Mouse (Mus musculus): ENCODE measurements around the gene Srgap2. TPM values are rescaled to one million over a fixed set of nuclear protein-coding genes. Genes with fewer than 3 reads are reported as not detected.

Gene Srgap2
- polyA plus RNA-seq, 1 experiment from 2014 or later: 17.7 TPM

DNA sequence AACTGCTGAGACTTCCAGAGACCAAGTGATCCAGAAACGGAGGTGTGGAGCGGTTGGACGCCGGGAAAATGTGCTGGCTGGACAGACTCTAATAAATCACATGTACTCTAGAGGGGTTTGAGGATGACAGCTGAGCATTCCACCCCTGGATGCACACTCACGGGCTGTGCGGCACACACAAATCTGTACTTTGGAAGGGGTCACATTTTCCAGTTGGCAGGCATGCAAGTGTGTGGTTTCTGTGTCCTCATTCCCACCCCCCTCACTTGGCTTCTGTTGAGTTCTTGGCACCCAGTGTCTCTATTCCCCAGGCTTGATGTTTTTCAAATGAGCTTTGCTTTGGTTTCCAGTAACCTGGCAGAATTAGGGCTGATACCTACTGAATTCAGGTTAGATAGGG is 227.4 kb downstream of the Srgap2 start:
- Histone ChIP-seq H3K9ac (no peak overlapping the region), H3K4me3 (no peak overlapping the region), H3K36me3 (peaks cover 51% of the 10 kb centered on the region), H3K27ac (0 out of 2 replicates have a peak overlapping the region, but pooled peaks have one; percentile 2), H3K4me2 (no peak overlapping the region), H3K27me3 (no peaks in the 10 kb centered on the region), H3K9me3 (no peaks in the 10 kb centered on the region), H3K4me1 (replicated peaks) (peaks cover 12% of the 10 kb centered on the region; the same call in 1 of the 2 replicates)
- WGBS: 76% methylated on average over 6 of the region's 6 CpGs
- ATAC-seq (ENCODE audit: low FRiP score): no peak

- 0 out of 2 replicates have a peak overlapping the region, but pooled peaks have one; percentile 2 for H3K27ac ChIP-seq
- no peak overlapping the region for H3K4me2 ChIP-seq
- WGBS: 52% methylated on average over 3 of the region's 3 CpGs
- ATAC-seq (ENCODE audit: low FRiP score): no peak
- no peak overlapping the region for H3K9ac ChIP-seq
- no peaks in the 10 kb centered on the region for H3K27me3 ChIP-seq
- H3K9me3 ChIP-seq: no peaks in the 10 kb centered on the region
- H3K4me3 ChIP-seq: no peak overlapping the region
- H3K4me1 ChIP-seq (replicated peaks): peaks cover 12% of the 10 kb centered on the region; the same call in 1 of the 2 replicates
- H3K36me3 ChIP-seq: peaks cover 55% of the 10 kb centered on the region
Observed at GRCm38 (mm10) chr1:131299240-131299639, 227.9 kb downstream of the Srgap2 start.

GRCm38 (mm10) chr1:131298171-131298570 is 229.0 kb downstream of the Srgap2 start:
- H3K36me3 ChIP-seq: peaks cover 57% of the 10 kb centered on the region
- no peaks in the 10 kb centered on the region for H3K27me3 ChIP-seq
- H3K9ac ChIP-seq: no peak overlapping the region
- no peak overlapping the region for H3K27ac ChIP-seq
- no peak overlapping the region for H3K4me2 ChIP-seq
- peaks cover 12% of the 10 kb centered on the region; the same call in 1 of the 2 replicates for H3K4me1 ChIP-seq (replicated peaks)
- 84% methylated on average over 9 of the region's 9 CpGs for WGBS
- no peak overlapping the region for H3K4me3 ChIP-seq
- H3K9me3 ChIP-seq: no peaks in the 10 kb centered on the region
- no peak for ATAC-seq (ENCODE audit: low FRiP score)

- WGBS: 91% methylated on average over 7 of the region's 7 CpGs
Observed at GRCm38 (mm10) chr1:131296726-131297125, 230.4 kb downstream of the Srgap2 start.

GRCm38 (mm10) chr1:131295200-131295599 is 232.0 kb downstream of the Srgap2 start:
- H3K4me2 ChIP-seq: no peak overlapping the region
- H3K4me1 ChIP-seq (replicated peaks): peaks cover 12% of the 10 kb centered on the region; the same call in 1 of the 2 replicates
- H3K27me3 ChIP-seq: no peaks in the 10 kb centered on the region
- 67% methylated on average over 8 of the region's 8 CpGs for WGBS
- H3K4me3 ChIP-seq: no peak overlapping the region
- no peak for ATAC-seq (ENCODE audit: low FRiP score)
- H3K9me3 ChIP-seq: no peaks in the 10 kb centered on the region
- H3K36me3 ChIP-seq: peaks cover 71% of the 10 kb centered on the region
- H3K9ac ChIP-seq: no peak overlapping the region
- H3K27ac ChIP-seq: no peak overlapping the region

More at GRCm38 (mm10) chr1:131296726-131297125, 230.4 kb downstream of the Srgap2 start:
- Histone ChIP-seq H3K36me3 (peaks cover 72% of the 10 kb centered on the region), H3K4me1 (replicated peaks) (peaks cover 12% of the 10 kb centered on the region; the same call in 1 of the 2 replicates), H3K27ac (no peak overlapping the region), H3K9ac (no peak overlapping the region), H3K27me3 (no peaks in the 10 kb centered on the region), H3K4me2 (no peak overlapping the region), H3K9me3 (no peaks in the 10 kb centered on the region), H3K4me3 (no peak overlapping the region)
- no peak for ATAC-seq (ENCODE audit: low FRiP score)

GRCm38 (mm10) chr1:131293922-131294250 is 233.3 kb downstream of the Srgap2 start:
- Histone ChIP-seq H3K4me1 (replicated peaks) (peaks cover 6% of the 10 kb centered on the region; the same call in 1 of the 2 replicates), H3K36me3 (peaks cover 66% of the 10 kb centered on the region), H3K4me2 (no peak overlapping the region), H3K9ac (no peak overlapping the region), H3K27me3 (no peaks in the 10 kb centered on the region), H3K27ac (no peak overlapping the region), H3K9me3 (no peaks in the 10 kb centered on the region), H3K4me3 (no peak overlapping the region)
- ATAC-seq (ENCODE audit: low FRiP score): no peak
- WGBS: 90% methylated on average over 2 of the region's 2 CpGs

DNA sequence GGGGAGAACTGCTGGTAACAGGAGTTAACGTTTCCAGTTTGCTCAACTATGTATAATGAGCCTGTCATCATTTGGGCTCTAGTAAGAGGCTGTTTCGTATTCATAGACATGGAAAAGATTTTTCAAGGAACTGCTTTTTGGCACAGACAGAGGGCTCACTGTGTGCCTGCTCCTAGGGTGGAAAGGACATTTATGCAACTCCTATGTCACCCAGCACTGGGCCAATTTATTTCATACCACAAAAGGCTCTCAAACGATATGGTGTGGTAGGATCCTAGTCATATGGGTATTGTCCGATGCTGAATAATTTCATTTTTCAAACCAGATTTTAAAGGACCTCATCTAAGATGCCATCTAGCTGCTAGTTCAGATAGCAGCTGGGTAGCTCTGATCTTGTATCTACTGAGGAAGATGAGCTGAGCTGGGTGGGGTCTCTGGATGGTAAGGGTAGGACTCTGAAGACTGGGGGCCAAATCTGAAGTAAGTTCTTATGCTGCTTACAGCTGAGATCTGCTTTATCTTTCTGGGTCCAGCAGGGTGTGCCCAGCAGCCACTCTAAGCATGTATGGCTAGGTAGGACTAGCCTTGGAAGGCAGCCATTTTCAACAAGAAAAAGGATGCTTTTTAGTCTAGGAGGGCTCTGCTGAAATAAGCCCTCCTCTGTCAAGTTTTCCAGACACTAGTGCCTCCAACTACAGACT is 233.8 kb downstream of the Srgap2 start:
- no peaks in the 10 kb centered on the region for H3K27me3 ChIP-seq
- H3K27ac ChIP-seq: no peak overlapping the region
- H3K4me2 ChIP-seq: no peak overlapping the region
- no peak overlapping the region for H3K9ac ChIP-seq
- no peak overlapping the region for H3K4me3 ChIP-seq
- ATAC-seq (ENCODE audit: low FRiP score): no peak
- H3K36me3 ChIP-seq: peaks cover 68% of the 10 kb centered on the region
- H3K9me3 ChIP-seq: no peaks in the 10 kb centered on the region
- WGBS: 85% methylated on average over 4 of the region's 4 CpGs
- H3K4me1 ChIP-seq (replicated peaks): peaks cover 6% of the 10 kb centered on the region; the same call in 1 of the 2 replicates

- Histone ChIP-seq H3K4me1 (replicated peaks) (peaks cover 5% of the 10 kb centered on the region; the same call in 1 of the 2 replicates), H3K36me3 (peaks cover 52% of the 10 kb centered on the region), H3K4me3 (no peak overlapping the region), H3K4me2 (no peak overlapping the region), H3K9me3 (no peaks in the 10 kb centered on the region), H3K9ac (no peak overlapping the region), H3K27me3 (no peaks in the 10 kb centered on the region), H3K27ac (no peak overlapping the region)
- ATAC-seq (ENCODE audit: low FRiP score): peak; percentile 40; the same call in 1 of the 2 replicates
- 49% methylated on average over 2 of the region's 2 CpGs for WGBS
Observed at GRCm38 (mm10) chr1:131290648-131291047, 236.5 kb downstream of the Srgap2 start.

- Histone ChIP-seq H3K36me3 (peaks cover 42% of the 10 kb centered on the region), H3K9me3 (no peaks in the 10 kb centered on the region), H3K9ac (no peak overlapping the region), H3K4me2 (no peak overlapping the region), H3K27ac (no peak overlapping the region), H3K4me1 (replicated peaks) (peaks cover 8% of the 10 kb centered on the region), H3K27me3 (no peaks in the 10 kb centered on the region), H3K4me3 (no peak overlapping the region)
- WGBS: 94% methylated on average over 6 of the region's 6 CpGs
- ATAC-seq (ENCODE audit: low FRiP score): no peak
Observed at GRCm38 (mm10) chr1:131288938-131289337, 238.2 kb downstream of the Srgap2 start.

- no peak overlapping the region for H3K27ac ChIP-seq
- H3K36me3 ChIP-seq: peaks cover 31% of the 10 kb centered on the region
- H3K4me3 ChIP-seq: no peak overlapping the region
- no peaks in the 10 kb centered on the region for H3K9me3 ChIP-seq
- H3K9ac ChIP-seq: no peak overlapping the region
- H3K27me3 ChIP-seq: no peaks in the 10 kb centered on the region
- ATAC-seq (ENCODE audit: low FRiP score): no peak
- peaks cover 8% of the 10 kb centered on the region for H3K4me1 ChIP-seq (replicated peaks)
- no peak overlapping the region for H3K4me2 ChIP-seq
- 82% methylated on average over 2 of the region's 2 CpGs for WGBS
Observed at GRCm38 (mm10) chr1:131287267-131287666, 239.9 kb downstream of the Srgap2 start.

DNA sequence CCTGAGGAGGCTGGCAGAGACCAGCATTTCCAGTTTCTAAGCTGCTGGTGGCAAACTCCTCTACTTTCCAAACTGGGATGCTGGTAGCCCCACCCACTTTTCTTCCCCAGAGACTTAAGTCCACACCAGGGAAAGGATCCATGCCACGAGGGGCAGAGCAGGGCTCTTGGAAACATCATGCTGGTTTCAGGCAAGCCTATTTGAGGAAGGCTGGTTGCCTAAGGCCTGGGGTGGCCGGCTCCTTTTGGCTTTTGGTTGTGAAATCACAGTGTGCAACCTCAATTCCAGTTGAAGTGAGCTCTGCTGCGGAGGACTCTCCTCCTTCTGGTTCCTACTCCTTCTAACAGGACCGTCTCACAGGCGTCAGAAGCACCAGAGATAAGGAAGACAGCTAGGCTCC is 240.3 kb downstream of the Srgap2 start:
- Histone ChIP-seq H3K27ac (no peak overlapping the region), H3K9ac (no peak overlapping the region), H3K4me3 (no peak overlapping the region), H3K27me3 (no peaks in the 10 kb centered on the region), H3K4me2 (no peak overlapping the region), H3K4me1 (replicated peaks) (peaks cover 8% of the 10 kb centered on the region), H3K9me3 (no peaks in the 10 kb centered on the region), H3K36me3 (peaks cover 27% of the 10 kb centered on the region)
- WGBS: 86% methylated on average over 5 of the region's 5 CpGs
- ATAC-seq (ENCODE audit: low FRiP score): no peak

GRCm38 (mm10) chr1:131284616-131285015 is 242.5 kb downstream of the Srgap2 start:
- no peak overlapping the region for H3K4me3 ChIP-seq
- no peak overlapping the region for H3K4me2 ChIP-seq
- H3K36me3 ChIP-seq: peaks cover 20% of the 10 kb centered on the region
- H3K27me3 ChIP-seq: no peaks in the 10 kb centered on the region
- no peak for ATAC-seq (ENCODE audit: low FRiP score)
- no peak overlapping the region for H3K27ac ChIP-seq
- WGBS: 84% methylated on average over 4 of the region's 4 CpGs
- no peaks in the 10 kb centered on the region for H3K9me3 ChIP-seq
- peaks cover 8% of the 10 kb centered on the region for H3K4me1 ChIP-seq (replicated peaks)
- H3K9ac ChIP-seq: no peak overlapping the region

GRCm38 (mm10) chr1:131284167-131284566 is 243.0 kb downstream of the Srgap2 start:
- H3K9me3 ChIP-seq: no peaks in the 10 kb centered on the region
- peaks cover 16% of the 10 kb centered on the region for H3K36me3 ChIP-seq
- no peak overlapping the region for H3K4me2 ChIP-seq
- H3K27me3 ChIP-seq: no peaks in the 10 kb centered on the region
- no peak overlapping the region for H3K9ac ChIP-seq
- WGBS: 77% methylated on average over 1 of the region's 1 CpGs
- H3K4me1 ChIP-seq (replicated peaks): peaks cover 8% of the 10 kb centered on the region
- peak overlapping the region; percentile 30; the same call in 1 of the 2 replicates for H3K27ac ChIP-seq
- no peak overlapping the region for H3K4me3 ChIP-seq
- 0 out of 2 replicates have a peak, but pooled peaks have one; percentile 49 for ATAC-seq (ENCODE audit: low FRiP score)

Measured in hindbrain, embryonic 13.5 days (tissue).